Mouse (Mus musculus): ENCODE data around the gene Arap2. TPM values are rescaled to one million over a fixed set of nuclear protein-coding genes. Genes with fewer than 3 reads are reported as not detected.

The Arap2 gene
- polyA plus RNA-seq, 1 experiment from 2014 or later: 0.43 TPM

DNA sequence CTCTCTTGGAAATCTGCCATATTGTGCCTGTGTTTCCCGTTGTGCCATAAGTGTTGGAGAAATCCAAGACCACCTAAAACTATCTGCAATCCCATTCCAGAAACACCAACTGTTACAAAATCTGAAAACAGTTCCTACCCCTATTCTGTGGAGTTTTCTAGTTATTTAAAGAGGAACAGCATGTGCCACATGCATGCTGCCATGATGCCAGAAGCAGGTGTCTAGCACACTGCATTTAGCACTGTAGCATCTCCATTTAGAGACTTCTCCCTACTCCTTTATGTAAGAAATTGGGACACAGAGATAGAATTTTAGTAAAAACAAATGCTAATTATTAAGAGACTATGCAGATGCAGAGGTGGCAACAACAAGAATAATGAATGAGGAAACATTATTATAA is 102.8 kb downstream of the Arap2 start:
- H3K9me3 ChIP-seq (replicated peaks): no peaks in the 10 kb centered on the region
- DNase-seq (ENCODE audit: low spot score): no peak
- H3K27me3 ChIP-seq (ENCODE audit: low read depth, poor library complexity, severe bottlenecking): no peaks in the 10 kb centered on the region
- no peak overlapping the region for H3K27ac ChIP-seq
- no peak overlapping the region for H3K4me3 ChIP-seq
- no peaks in the 10 kb centered on the region for H3K4me1 ChIP-seq
- no peaks in the 10 kb centered on the region for H3K36me3 ChIP-seq
- WGBS: 91% methylated on average over 1 of the region's 1 CpGs

DNA sequence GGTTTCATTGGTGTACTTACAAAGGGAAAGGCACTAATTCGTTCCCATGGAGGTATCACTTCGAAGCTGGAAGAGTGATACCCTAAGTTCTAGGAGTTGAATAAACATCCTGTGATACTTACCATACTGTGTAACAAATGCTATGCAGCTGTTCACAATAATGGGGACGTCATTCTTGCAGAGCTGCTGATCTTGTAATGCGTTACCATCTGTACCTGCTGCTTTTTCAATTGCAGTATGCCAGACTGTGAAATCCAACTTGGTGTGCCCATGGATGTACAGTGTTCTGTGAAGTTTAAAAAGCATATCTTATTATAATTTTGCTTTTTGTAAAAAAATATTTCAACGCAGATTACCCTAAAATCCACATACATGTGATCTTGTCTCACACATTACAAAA is 112.0 kb downstream of the Arap2 start:
- Histone ChIP-seq H3K4me1 (no peaks in the 10 kb centered on the region), H3K9me3 (replicated peaks) (no peaks in the 10 kb centered on the region), H3K27me3 (ENCODE audit: low read depth, poor library complexity, severe bottlenecking) (no peaks in the 10 kb centered on the region), H3K4me3 (no peak overlapping the region), H3K36me3 (no peaks in the 10 kb centered on the region), H3K27ac (no peak overlapping the region)
- DNase-seq (ENCODE audit: low spot score): no peak
- 80% methylated on average over 5 of the region's 5 CpGs for WGBS

DNA sequence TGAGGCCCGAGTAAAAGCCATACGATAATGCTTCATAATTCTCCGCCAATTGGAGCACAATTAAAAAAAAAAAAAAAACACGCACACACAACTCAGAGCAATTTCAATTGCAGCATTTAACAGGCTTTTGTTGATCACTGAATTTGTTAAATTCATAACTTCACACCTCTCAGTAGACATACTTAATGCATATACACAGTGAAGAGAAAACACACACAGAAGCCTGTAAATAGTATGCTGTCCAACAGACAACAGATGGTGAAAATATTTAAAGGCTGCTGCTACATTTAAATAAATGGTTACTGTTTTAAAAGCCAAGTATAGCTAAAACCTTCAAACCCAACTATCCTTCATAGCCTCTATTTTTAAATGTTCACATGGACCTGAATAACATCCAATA is 123.6 kb downstream of the Arap2 start:
- H3K36me3 ChIP-seq: no peaks in the 10 kb centered on the region
- H3K4me1 ChIP-seq: no peaks in the 10 kb centered on the region
- 96% methylated on average over 4 of the region's 4 CpGs for WGBS
- no peaks in the 10 kb centered on the region for H3K9me3 ChIP-seq (replicated peaks)
- DNase-seq (ENCODE audit: low spot score): no peak
- no peaks in the 10 kb centered on the region for H3K27me3 ChIP-seq (ENCODE audit: low read depth, poor library complexity, severe bottlenecking)
- H3K4me3 ChIP-seq: no peak overlapping the region
- no peak overlapping the region for H3K27ac ChIP-seq

DNA sequence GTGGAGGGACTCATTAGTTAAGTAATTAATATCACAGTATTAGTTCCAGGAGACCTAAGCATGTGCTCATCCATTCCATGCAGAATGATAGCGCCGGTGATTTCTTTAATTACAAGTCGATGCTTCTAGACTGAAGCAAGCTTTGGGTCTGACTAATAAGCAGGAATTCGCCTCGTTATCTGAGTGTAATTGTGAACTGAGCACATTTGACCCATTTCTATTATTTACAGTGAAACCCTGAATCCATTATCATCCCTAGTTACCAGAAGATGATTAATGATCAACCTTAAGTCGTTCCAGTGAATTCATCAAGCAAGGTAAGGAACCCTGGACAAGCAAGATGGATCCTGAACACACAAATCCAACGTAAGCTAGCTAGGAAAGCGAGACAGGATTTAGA is 125.5 kb downstream of the Arap2 start:
- H3K9me3 ChIP-seq (replicated peaks): no peaks in the 10 kb centered on the region
- no peak overlapping the region for H3K4me3 ChIP-seq
- H3K4me1 ChIP-seq: no peaks in the 10 kb centered on the region
- no peaks in the 10 kb centered on the region for H3K36me3 ChIP-seq
- DNase-seq (ENCODE audit: low spot score): no peak
- H3K27ac ChIP-seq: no peak overlapping the region
- no peaks in the 10 kb centered on the region for H3K27me3 ChIP-seq (ENCODE audit: low read depth, poor library complexity, severe bottlenecking)
- 88% methylated on average over 8 of the region's 8 CpGs for WGBS

DNA sequence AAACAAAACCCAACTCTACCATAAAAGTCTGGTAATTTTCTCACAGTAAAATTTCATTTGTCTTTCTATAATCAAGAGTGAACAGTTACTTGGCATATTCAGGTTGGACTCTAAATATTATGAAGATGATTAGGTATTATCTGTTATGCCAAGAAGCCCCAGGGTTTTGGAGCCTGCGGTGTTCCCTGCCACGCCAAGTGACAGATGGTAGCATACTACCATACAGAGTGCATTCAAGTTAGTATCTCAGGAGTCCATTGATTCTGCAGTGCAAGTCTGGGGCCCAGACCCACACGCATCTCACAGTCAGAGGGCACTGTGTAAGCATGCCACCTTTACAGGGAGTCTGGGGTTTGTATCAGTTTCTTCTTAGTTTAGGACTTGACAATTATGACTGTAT is 129.6 kb downstream of the Arap2 start:
- no peak overlapping the region for H3K27ac ChIP-seq
- no peak for DNase-seq (ENCODE audit: low spot score)
- no peaks in the 10 kb centered on the region for H3K36me3 ChIP-seq
- H3K4me3 ChIP-seq: no peak overlapping the region
- H3K4me1 ChIP-seq: no peaks in the 10 kb centered on the region
- no peaks in the 10 kb centered on the region for H3K27me3 ChIP-seq (ENCODE audit: low read depth, poor library complexity, severe bottlenecking)
- no peaks in the 10 kb centered on the region for H3K9me3 ChIP-seq (replicated peaks)
- 91% methylated on average over 3 of the region's 3 CpGs for whole genome bisulfite sequencing

DNA sequence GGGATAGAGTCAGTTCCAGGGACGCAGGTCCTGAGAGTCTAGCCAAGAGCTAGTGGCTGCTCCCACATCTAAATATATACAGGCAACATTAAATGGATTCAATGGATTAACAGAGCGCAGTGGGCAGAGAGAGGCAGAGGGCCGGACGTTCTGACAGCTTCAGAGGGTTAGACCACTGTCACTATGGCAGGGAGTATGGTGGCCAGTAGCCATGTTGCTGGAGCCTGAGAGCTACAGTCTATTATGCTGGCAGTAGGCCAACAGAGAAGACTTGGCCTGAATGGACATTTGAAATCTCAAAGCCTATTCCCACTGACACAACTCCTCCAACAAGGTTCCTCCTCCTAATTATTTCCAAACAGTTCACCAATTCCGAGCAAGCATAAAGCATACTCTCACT is 137.1 kb downstream of the Arap2 start:
- Histone ChIP-seq H3K27ac (no peak overlapping the region), H3K4me1 (no peaks in the 10 kb centered on the region), H3K4me3 (no peak overlapping the region), H3K36me3 (no peaks in the 10 kb centered on the region), H3K27me3 (ENCODE audit: low read depth, poor library complexity, severe bottlenecking) (no peaks in the 10 kb centered on the region), H3K9me3 (replicated peaks) (no peaks in the 10 kb centered on the region)
- no peak for DNase-seq (ENCODE audit: low spot score)
- 95% methylated on average over 5 of the region's 5 CpGs for WGBS

DNA sequence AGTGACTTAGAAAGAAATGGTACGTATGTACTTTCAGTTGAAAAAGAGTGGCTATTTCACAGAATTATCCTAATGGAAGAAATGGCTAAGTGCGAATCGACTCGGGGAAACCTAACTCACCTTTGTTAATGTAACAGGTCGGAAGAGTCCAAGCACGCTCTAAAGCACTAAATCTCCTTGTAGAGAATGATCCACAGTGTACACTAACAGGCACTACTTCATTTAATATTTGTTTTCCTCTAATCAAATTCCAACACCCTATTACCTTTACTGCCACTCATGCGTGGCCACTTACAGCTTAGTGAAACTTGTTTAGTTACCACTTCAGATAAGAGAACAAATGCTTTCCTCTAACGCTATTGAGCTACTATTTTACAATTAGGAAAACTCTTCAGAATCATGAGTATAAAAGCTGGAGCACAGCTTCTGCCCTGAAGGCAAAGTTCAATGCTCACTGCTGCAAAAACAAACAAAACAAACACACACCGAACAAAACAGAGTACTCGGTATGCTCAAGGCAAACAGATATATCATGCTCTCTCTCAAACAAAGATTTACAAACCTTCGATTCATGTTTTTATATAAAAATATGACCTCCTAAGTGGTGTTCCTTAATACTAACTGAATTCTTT is 143.0 kb downstream of the Arap2 start:
- 93% methylated on average over 11 of the region's 11 CpGs for WGBS
- Histone ChIP-seq H3K27ac (no peak overlapping the region), H3K4me1 (no peaks in the 10 kb centered on the region), H3K27me3 (ENCODE audit: low read depth, poor library complexity, severe bottlenecking) (no peaks in the 10 kb centered on the region), H3K36me3 (no peaks in the 10 kb centered on the region), H3K9me3 (replicated peaks) (no peaks in the 10 kb centered on the region), H3K4me3 (no peak overlapping the region)
- no peak for DNase-seq (ENCODE audit: low spot score)

DNA sequence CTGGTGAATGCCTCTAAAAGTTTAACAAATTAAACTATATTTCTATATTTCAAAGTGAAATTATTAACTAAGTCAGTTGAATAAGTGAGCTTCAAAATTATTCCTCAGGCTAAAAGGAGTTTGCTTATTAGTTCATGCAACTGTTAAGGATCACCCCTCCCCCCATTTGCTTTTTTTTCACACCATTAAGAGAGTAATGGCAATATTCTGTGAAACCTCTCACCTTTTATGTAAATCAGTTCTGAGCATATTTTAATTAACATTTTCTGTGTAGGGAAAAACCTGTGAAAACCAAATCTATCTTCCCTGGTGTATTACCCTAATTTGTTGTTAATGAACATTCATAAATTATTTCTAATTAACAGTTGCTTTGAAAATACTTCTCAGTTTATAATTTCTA is 147.7 kb downstream of the Arap2 start:
- no peak for DNase-seq (ENCODE audit: low spot score)
- Histone ChIP-seq H3K27ac (no peak overlapping the region), H3K4me1 (no peaks in the 10 kb centered on the region), H3K27me3 (ENCODE audit: low read depth, poor library complexity, severe bottlenecking) (no peaks in the 10 kb centered on the region), H3K36me3 (no peaks in the 10 kb centered on the region), H3K9me3 (replicated peaks) (no peaks in the 10 kb centered on the region), H3K4me3 (no peak overlapping the region)

DNA sequence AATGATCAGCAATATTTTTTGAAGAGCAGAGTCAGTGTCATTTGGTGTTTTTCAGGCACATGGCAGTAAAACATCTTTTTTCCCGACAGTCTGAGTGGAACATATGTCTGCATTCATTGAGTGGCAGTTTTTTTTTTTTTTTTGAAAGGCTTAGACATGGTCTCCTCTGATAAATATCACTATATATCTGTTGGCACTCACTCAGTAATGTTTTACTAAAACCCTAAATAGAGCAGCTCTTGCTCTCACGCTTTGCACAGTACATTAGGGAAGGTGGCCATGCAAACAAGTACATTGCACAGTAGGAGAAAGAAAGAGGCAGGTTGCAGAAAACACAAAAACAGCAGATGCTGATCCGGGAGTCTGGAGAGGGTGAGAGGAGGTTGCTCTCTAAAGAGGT is 154.0 kb downstream of the Arap2 start:
- H3K27ac ChIP-seq: no peak overlapping the region
- WGBS: 82% methylated on average over 3 of the region's 3 CpGs
- H3K9me3 ChIP-seq (replicated peaks): no peaks in the 10 kb centered on the region
- H3K36me3 ChIP-seq: no peaks in the 10 kb centered on the region
- H3K4me1 ChIP-seq: no peaks in the 10 kb centered on the region
- H3K27me3 ChIP-seq (ENCODE audit: low read depth, poor library complexity, severe bottlenecking): no peaks in the 10 kb centered on the region
- no peak for DNase-seq (ENCODE audit: low spot score)
- H3K4me3 ChIP-seq: no peak overlapping the region

DNA sequence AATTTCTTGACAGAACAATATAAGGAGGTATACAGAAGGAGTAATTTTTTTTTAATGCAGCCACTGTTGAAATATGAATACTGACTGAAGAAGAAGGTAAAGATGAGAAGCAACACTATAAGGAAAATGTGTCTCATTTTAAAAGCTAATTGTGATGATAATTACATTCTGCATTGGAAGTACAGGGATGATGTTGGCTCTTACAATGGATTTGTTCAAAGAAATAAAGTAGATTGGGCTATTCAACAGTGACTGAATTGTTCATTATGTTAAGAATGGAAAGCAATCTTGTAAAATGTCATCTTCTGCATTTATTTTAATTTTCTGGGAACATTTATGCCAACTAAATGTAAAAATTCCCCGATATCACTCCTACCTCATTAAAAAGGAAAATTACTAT is 178.6 kb downstream of the Arap2 start:
- Histone ChIP-seq H3K27ac (no peak overlapping the region), H3K27me3 (ENCODE audit: low read depth, poor library complexity, severe bottlenecking) (no peaks in the 10 kb centered on the region)
- 96% methylated on average over 1 of the region's 1 CpGs for WGBS

DNA sequence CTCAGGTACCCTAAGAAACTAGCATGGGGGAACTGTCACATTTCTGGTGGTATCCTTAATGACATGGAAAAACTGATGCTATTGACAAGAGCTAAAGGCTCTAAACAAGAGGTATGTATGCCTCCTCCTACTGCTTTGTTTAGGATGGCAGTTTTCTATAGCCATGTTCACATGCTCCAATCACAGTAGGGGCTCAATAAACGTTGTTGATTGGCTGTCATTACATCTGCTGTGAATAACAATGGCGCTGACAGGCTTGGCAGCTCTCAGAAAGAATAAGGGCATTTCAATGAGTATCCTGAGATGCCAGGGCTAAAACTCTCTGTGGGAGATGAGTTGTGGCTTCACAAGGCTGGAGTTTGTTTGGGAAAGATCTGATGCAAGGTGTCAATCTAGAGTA is 183.3 kb downstream of the Arap2 start:
- no peaks in the 10 kb centered on the region for H3K36me3 ChIP-seq

More for the DNA sequence above, 178.6 kb downstream of the Arap2 start:
- Histone ChIP-seq H3K9me3 (replicated peaks) (no peaks in the 10 kb centered on the region), H3K36me3 (no peaks in the 10 kb centered on the region), H3K4me1 (no peaks in the 10 kb centered on the region), H3K4me3 (no peak overlapping the region)
- DNase-seq (ENCODE audit: low spot score): no peak

DNA sequence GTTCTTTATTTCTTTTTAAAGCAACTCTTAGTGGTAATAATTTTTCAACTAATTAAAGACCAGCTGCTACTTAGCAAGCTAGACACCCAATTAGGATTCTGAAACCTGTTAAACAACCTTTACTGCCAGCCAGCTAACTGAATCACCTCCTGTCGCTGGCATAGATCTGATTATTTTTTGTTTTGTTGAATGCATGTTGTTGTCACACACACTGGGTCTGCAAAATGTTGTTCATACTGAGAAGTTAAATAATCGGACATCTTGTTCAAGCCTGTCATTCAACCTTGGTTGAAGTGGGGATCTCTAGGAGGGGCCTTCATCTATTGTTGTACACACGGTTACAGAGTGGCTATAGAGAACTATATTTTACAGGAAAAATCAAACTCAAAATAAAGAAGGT is 184.3 kb downstream of the Arap2 start:
- no peak overlapping the region for H3K4me3 ChIP-seq
- H3K36me3 ChIP-seq: no peaks in the 10 kb centered on the region
- H3K4me1 ChIP-seq: no peaks in the 10 kb centered on the region
- 87% methylated on average over 3 of the region's 3 CpGs for WGBS
- no peak overlapping the region for H3K27ac ChIP-seq
- H3K9me3 ChIP-seq (replicated peaks): no peaks in the 10 kb centered on the region
- no peak for DNase-seq (ENCODE audit: low spot score)
- H3K27me3 ChIP-seq (ENCODE audit: low read depth, poor library complexity, severe bottlenecking): no peaks in the 10 kb centered on the region

More for the DNA sequence above, 183.3 kb downstream of the Arap2 start:
- no peaks in the 10 kb centered on the region for H3K9me3 ChIP-seq (replicated peaks)
- H3K27me3 ChIP-seq (ENCODE audit: low read depth, poor library complexity, severe bottlenecking): no peaks in the 10 kb centered on the region
- 27% methylated on average over 2 of the region's 2 CpGs for WGBS
- H3K4me1 ChIP-seq: no peaks in the 10 kb centered on the region
- no peak overlapping the region for H3K4me3 ChIP-seq
- H3K27ac ChIP-seq: no peak overlapping the region
- no peak for DNase-seq (ENCODE audit: low spot score)

DNA sequence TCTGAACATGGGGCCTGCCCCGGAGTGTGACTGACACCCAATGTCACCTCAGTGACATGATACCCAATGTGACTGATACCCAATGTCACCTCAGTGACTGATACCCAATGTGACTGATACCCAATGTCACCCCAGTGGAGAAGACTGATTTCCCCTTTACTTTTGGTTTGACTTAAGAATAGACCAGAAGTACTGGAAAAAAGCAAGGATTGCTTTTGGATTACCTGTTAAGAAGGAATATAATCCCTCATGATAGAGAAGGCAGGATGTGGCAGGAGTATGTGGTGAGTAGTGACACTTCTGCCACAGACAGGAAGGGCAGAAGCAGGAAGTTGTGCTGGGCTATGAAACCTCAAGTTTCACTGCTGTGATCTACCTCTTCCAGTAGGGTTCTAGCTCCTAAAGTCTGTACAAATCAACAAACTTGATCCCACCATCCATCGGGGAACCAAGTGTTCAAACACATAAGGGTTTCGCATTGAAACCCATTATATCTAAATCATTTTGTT is 191.6 kb downstream of the Arap2 start:
- no peaks in the 10 kb centered on the region for H3K4me1 ChIP-seq
- 96% methylated on average over 3 of the region's 3 CpGs for WGBS
- DNase-seq (ENCODE audit: low spot score): no peak
- no peaks in the 10 kb centered on the region for H3K36me3 ChIP-seq
- H3K27me3 ChIP-seq (ENCODE audit: low read depth, poor library complexity, severe bottlenecking): no peaks in the 10 kb centered on the region
- no peaks in the 10 kb centered on the region for H3K9me3 ChIP-seq (replicated peaks)
- no peak overlapping the region for H3K4me3 ChIP-seq
- H3K27ac ChIP-seq: no peak overlapping the region
